Mouse (Mus musculus): ENCODE measurements at regions not wholly inside any gene's neighbourhood (a gene's known extent, or its start where the extent isn't known, plus 50 kb on each side); places are given as distances from the start of the nearest gene placed in this dataset.

DNA sequence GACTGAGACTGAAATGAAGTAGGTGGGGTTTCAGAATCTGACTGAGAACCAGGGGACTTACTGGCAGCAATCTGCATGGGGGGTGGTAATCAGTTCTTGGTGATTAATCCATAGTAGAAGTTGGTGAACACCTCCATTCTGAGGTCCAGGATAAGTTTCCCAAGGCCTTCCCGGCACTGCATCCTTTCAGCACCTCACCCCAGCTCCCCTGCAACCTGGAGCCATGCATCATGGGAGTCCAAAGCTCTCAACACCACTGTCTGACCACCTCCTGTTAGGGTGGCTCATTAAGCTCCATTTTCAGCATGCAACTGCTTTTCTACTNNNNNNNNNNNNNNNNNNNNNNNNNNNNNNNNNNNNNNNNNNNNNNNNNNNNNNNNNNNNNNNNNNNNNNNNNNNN is 157.0 kb downstream of the Cyp26b1 start:
- no peak for DNase-seq (ENCODE audit: low read depth, low spot score)

DNA sequence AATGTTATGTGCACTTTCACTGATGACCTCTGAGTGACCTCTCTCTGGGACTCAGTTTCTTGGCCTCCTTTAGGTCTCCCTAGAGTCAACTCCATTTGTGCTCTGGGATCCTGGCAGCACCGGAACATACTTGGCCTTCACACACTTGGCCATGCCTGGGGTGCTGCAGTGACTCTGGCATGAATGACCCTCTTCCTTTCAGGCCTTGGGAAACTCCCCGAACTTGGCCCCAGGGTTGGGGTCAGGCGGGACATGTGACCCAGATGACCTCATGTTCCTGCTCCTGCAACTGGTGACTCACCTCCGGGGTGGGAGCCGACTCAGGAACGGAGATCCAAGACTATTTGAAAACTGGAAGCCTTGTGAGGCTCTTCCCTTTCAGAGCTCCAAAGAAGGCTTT is 159.2 kb downstream of the Cyp26b1 start:
- no peak for DNase-seq (ENCODE audit: low read depth, low spot score)

DNA sequence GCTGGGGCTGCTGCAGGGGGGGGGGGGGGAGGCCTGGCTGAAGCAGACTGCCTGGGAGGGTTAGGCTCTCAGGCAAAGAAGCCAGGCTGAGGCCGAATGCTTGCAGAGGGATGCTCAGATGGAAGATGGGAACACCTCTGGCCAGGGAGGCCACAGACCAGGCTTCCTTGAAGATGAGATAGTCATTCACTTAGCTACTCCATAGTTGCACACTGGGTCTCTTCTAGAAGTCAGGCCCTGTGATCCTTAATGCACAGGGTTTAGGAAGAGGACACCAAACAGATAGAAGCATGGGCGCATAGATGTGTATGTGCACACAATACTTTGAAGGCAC is 162.1 kb downstream of the Cyp26b1 start:
- DNase-seq (ENCODE audit: low read depth, low spot score) = no peak

DNA sequence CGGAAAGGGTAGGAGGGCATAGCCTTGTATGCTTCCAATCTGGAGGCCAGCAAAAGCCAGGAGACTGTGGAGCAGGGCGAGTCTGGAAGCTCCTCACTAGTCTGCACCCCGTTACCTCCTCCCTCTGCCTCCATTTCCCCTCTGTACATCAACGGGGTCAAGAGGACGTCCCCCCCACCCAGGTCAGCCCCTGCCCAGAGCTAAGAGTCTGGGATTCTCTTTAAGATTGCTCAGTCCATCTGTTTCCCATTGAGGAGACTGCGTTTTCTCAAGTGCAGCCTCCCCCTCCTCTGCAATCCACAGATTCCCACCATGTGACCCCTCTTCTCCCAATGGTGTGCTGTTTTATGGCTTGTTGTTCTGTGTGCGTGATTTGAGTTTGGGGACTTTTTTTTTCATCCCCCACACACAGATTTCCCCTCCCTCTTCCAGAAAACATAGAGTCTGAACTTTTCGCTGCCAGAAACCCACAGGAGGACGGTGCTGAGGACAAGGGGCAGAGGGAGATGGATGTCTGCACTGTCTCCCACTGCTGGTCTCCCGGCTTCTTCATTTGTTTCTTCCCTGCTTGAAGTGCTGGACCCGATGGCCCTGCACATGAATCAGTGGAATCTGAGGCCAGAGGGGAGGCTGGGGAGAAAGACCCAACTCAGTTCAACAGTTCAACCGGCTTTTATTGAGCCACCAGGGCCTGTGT is 162.6 kb downstream of the Cyp26b1 start:
- no peak for DNase-seq (ENCODE audit: low read depth, low spot score)

DNA sequence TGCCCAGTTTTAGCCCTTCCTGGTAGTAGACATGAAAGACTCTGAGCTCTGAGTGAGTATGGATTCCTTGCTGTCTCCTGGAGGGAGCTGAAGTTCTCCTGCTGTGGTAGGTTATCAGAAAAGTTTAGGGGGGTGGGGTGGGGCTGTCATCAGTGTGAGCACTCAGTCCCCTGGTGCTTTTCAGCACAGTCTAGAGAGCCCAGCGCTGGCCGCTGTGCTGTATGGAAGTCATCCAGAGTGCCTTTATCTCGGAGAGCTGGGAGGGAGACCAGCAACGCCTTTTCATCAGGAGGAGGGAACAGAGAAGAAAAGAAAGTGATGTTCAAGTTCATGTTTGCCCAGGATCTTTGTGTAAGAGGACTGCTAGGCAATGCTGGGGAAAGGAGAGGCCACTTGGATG is 163.6 kb downstream of the Cyp26b1 start:
- no peak for DNase-seq (ENCODE audit: low read depth, low spot score)

DNA sequence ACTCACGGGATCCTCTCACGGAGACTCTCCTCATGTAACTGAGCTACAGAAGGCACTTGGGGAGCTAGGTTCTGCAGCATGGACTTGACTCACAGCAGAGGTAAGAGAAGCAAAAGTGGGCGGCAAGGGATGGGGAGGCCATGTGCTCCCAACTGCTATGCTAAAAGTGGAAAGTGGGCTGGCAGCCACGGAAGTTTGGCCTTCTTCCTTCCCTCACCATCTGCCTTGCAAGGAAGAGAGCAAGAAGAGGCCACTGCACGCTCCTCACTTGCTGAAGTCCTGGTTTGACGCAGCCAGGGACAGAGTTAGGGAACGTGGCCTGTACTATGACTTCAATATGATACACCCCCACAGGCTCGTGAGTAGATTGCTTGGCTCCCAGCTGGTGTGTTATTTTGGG is 164.5 kb downstream of the Cyp26b1 start:
- DNase-seq (ENCODE audit: low read depth, low spot score) = no peak

DNA sequence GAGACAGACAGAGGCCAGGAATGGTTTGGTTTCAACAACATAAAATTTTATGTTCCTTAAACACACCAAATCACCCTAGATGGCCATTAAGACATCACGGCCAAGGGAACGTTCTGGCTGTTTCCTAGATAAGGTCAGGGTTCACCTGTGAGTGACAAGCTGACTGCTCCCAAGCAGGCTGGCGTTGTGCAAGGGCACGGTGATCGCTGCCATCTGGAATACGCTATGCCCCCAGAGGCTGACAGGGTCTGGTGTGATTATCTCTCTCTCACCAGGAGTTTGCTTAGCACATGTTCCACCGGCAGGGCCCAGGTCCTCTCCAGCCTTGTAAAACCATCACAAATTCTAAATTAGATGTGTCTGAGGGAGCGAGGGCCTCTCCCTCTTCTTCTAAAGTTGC is 167.0 kb downstream of the Cyp26b1 start:
- no peak for DNase-seq (ENCODE audit: low read depth, low spot score)

DNA sequence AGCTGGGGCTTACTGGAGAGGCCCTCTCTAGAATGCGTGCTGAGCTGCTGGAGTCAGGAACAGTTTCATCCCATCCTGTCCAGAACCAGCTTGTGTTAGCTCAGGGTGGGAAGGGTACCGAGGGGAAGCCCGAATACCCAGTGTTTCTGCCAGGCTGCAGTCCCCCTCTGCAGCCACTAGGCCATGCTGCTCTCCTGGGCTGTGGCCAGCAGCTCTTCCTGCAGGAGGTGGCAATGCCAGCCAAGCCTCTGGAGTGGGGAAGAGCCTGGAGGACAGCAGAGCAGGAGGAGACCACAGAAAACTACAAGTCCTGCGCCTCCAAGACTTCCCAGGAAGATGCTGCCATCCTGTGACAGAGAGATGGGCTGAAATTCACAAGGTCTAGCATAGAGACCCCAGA is 167.9 kb downstream of the Cyp26b1 start:
- no peak for DNase-seq (ENCODE audit: low read depth, low spot score)

DNA sequence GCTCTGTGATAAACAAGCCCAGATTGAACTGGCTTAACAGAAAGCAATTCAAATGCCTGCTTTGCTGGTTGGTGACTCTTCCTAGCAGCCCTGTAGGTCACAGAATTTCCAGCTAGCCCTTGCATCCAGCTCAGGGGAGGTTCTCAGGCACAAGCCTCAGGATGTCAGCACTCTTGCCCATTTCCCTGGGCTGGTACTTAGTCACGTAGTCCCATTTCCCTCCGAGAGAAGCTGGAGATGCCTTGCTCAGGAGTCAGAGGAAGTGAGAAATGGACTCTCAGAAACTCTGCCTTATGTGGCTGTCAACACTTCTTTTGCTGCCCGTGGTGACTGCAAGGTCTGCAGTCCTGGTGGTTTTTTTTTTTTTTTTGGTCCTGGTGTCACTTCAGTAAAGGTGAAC is 170.8 kb downstream of the Cyp26b1 start:
- DNase-seq (ENCODE audit: low read depth, low spot score) = no peak

DNA sequence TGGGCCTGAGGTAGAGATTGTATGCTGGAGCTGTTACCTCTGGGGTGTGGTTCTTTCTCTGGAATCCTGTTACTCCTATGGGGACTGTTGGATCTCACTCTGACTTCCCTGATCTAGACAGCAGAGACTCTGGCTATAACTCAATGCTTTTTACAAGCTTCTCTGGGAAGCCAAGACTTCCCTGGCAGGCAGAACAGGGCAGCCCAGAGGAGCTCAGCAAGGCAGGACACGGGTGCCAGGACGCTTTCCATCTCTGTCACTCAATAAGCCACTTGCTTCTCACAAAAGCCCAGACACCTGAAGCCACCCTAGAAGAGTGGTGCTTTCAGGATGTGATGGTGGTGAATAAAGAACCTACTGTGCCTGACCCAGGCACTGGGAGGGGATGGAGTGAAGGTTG is 174.0 kb downstream of the Cyp26b1 start:
- DNase-seq (ENCODE audit: low read depth, low spot score) = no peak

DNA sequence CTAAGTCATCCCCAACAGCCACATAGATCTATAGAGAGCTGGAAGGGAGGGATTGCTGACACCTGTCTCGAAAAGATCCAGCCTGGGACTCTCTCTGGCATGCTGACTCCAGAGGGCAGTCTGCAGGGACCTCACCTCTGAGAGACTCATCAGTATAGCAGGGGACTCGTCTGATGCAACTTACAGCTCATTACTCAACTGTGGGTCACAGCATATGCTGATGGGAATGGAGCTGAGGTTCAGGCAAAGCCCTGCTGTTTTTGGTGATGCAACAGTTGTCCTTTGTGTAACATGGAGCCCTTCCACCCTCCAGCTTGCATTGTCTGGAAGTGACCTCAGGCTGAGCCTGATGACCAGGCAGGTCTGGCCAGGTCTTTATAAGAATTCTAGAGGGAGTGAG is 174.4 kb downstream of the Cyp26b1 start:
- DNase-seq (ENCODE audit: low read depth, low spot score) = no peak

DNA sequence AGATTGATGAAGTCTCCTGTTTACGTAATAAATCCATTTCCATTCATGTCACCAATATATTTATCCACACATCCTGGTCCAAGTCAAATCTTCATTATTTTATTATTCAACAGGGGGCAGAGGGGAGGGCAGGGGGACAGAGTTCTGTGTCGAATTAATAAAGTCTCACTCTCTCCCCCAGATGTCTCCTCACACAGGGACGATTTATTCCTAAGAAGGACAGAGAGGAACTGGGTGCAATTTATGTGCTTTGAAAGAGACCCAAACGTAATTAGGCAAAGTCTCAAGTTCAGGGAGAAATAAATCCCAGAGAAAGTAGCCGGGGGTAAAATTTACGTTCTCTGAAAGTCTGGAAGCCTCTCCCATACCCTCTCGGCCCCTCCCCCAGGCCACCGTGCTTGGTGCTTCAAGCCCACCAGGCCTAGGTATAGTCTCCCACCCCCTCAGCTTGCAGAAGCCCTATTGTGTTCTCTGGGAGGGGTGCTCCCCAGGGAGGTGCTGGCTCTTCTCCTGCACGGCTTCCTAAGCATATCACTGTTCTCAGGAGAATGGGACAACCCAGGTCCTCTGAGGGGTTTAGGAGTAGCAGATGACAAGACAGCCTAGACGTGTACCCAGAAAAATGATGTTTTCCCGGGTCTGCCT is 176.6 kb downstream of the Cyp26b1 start:
- no peak for DNase-seq (ENCODE audit: low read depth, low spot score)

DNA sequence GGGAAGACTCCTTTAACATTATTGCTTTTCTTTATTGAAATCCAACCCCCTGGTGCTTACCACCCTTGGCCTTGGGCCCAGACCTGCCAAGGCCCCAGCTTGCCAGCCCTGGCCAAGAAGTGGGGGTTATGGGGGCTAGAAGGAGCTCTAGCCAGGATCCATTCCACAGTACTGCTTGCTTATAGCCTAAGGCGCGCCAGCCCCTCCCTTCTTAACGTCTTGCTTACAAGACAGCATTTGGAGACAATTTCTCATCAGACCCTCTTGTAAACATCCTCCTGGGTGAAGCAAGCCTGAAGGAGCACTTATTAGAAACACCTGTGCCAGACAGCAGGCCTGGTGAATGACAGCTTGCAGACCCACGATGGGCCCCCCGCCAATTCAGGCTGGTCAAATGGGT is 179.3 kb downstream of the Cyp26b1 start:
- no peak for DNase-seq (ENCODE audit: low read depth, low spot score)

DNA sequence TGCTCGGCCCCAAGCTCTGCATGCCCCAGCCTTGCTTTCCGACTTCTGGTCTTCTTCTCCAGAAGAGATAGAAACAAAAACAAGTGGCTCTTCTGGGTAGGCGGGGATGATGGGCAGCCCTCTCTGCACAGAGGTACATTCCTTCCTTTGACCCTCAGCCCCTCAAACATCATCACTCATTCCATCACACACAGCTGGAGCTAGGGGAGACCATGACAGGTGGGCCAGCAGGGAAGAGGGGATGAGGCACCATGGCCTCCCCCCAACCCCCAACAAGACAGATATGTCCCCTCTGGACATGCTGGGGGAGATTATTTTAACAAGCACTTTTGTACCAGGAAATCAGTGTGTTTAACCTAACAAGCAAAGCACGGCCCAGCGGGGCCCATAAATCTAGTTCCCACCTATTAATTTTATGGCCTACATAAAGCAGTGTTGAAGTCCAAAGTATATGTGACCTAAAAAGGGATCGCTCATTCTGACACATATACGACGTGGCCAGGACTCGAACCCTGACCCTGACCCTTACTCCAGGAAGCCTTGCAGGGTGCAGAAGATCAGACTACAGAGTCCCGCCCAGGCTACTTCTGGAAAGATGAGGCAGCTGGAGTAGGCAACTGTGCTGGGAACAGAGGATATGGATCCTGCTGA is 183.7 kb downstream of the Cyp26b1 start:
- DNase-seq (ENCODE audit: low read depth, low spot score) = no peak

DNA sequence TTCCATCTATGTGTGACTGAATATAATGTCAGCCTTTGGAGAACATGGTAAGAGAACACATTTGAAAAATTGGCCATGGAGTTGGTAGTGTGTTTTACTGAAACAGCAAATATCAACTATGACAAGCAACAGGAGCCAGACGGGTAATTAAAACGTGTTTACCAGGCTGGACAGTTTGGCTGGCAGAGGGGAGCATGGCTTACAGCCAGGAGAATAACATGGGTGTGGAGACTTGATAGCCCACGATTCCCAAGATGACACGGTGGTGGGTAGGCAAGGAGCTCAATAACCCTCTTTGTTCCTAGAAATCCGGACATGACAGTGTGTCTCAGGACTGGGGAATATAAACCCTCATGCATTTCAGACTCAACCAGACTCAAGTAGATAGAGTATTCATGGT is 185.2 kb downstream of the Cyp26b1 start:
- no peak for DNase-seq (ENCODE audit: low read depth, low spot score)

DNA sequence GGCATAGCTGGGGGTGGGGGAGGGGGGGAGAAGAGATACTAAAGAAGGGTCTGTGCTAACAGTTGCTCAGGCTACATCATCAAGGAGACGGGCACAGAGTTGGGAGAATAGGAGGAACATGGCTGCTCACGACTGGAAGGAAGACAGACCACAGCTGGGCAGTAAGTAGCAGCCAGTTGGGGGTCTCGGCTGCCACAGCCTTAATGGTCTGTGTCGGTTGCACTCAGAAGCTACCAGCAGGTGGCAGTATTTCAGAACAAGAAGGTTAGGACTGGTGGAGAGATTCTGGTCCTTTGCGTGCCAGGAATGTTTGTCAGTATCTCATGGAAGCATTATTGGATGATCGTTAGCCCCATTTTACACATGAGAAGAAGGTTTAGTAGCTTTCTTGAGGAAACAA is 185.9 kb downstream of the Cyp26b1 start:
- DNase-seq (ENCODE audit: low read depth, low spot score) = peak; percentile 24

DNA sequence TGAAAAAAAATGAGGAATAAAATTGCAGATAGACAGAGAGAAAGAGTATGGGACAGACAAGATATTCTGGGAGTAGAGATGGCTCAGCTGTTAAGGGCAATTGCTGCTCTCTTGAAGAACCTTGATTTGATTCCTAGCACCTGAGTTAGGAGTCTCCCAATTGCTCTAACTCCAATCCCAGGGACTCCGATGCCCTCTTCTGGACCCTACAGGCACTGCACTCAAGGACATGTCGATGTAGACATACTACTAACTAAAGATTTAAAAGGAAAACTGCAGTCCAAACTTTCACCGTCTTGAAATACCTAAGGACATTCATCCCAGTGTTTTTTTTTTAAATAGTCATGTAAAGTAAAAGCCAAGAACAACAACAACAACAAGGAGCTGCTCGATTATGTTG is 189.0 kb downstream of the Cyp26b1 start:
- DNase-seq (ENCODE audit: low read depth, low spot score) = no peak

DNA sequence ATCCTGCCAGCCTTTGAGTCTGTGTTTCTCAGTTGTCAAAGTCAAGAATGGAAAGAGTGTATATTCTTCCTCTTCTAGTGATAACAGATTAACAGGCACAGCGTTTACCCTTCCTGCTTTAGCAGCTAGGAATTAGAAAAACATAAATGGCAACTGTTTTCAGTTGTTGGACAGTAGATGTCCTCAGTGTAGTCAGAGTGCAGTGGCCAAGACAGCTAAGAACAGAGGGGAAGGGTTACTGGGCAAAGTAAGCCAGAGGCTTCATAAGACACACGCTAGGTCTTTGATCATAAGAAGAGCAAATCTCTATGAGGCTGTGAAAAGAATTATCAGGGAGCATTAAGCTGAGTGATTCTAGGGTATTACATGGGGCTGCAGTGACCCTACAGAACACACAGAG is 191.3 kb downstream of the Cyp26b1 start:
- no peak for DNase-seq (ENCODE audit: low read depth, low spot score)

DNA sequence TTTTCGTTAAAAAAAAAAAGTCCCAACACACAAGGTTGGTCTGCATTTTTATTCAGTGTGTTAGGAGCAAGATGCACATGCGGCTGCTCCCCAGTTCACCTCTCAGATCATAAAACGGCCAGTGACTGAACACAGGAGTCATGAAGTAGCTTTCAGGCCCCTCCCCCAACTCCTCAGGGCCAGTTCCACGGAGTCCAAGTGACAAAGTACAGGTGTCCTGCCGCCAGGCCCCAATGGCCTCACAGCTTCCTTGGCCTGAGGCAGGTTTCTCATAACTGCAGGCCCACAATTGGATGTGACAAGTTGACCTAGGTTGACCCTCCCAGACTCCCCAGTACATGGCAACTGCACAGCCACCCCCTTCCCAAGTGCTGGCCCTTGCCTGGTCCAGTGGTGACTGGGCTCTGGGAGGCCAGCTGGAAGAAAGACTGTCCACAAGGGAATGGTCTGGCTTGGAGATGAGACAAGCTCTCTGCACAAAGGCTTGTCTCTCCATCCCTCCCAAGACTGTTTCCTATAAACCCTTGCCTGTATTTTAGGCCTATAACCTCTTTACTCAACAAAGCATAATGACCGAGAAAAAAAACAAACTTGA is 199.1 kb downstream of the Cyp26b1 start:
- no peak for DNase-seq (ENCODE audit: low read depth, low spot score)

DNA sequence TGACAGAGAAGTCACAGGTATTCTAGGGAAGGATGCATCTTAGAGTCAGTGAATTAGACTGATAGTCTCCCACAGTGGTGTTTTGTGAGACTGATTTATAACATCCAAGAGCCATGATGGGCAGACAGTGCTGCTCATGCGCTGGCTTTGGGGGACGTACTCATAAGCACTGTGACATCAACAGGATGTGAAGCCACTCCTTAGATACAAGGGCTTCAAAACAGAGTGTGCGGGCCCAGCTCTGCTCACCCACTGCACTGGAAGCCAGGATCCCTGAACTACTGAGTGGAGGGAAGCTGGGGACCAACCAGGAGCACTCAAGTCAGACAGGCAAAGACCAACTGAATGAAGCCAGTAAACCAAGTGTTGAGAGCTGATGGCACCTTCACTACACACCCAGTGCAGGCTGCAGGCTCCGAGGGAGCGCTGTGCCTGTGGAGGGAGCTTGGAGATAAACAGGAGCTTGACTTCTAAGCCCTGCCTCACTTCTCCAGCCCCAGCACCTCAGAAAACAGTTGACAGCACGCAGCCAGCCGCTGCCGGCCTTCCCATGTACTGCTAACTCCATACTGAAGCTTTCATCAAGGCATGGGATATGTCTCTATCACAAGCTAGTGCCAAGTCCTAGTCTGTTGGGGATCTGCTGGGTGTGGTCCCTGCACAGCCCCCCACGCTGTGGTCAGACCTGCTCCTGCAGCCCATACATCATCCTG is 200.0 kb downstream of the Cyp26b1 start:
- DNase-seq (ENCODE audit: low read depth, low spot score) = no peak

DNA sequence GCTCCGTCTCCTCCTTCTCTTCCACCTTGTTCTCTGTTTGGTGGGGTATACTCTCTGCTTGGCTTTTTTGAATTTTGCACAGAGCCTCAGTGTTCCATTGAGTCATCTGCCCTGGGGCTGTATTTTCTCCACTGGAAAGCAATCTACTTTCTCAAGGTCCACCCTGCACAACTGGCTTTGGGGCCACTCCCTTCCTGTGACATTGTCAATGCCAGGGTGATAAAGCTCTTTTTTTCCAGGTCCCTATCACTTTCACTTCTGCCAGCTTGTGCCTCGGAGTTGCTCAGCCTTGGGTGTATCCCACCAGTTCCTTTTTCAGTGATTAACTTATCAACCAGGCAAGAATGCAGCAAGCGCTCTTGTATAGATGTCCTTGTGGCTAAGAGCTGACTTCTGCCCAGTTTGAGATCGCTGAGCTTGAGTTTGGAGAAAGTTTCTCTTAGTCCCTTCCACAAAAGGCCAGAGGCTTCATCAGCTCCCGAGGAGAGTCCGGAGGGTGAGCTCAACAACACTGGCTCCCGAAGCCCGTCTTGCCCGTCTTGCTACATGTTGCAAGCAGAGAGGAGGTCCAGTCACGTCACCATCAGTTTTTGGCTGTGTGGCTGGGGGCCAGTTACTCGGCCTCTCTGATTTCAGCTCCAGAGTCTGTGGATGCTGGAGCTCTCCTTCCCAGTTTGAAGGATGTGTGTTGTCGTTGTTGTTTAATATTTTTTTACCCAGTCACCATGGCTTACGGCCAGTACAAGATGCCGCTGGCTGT is 200.8 kb downstream of the Cyp26b1 start:
- DNase-seq (ENCODE audit: low read depth, low spot score) = no peak

DNA sequence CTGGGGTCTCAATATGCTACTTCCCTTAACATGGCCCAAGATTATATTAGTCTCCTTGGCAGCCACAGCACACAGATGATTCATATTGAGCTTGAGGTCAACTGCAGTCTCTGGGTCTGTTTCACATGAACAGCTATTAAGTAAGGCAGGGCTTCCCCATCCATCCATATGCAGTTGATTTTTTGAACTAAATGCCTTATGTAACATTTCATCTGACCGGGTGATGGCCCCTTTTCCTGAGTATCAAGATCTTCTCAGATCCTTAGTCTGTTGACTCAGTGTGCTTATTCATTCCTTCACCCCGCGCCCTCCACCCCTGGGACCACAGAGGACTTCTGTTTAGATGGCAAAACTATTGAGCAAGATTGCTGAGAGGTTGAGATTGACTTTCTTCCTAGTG is 202.7 kb downstream of the Cyp26b1 start:
- DNase-seq (ENCODE audit: low read depth, low spot score) = no peak

Data from A20 (cell line).